Mouse (Mus musculus) hindbrain, embryonic 12.5 days (tissue): ENCODE results near the gene Pbx3. TPM values are rescaled to one million over a fixed set of nuclear protein-coding genes. Genes with fewer than 3 reads are reported as not detected.

Experiments
- ATAC-seq: fragments of 200-750 bp; cut with Nextera tagmentation; 2 replicates; pipeline ENCODE4 v1.8.0; 2017; ENCODE audit warnings: moderate TSS enrichment; ENCODE audit not compliant: low FRiP score
- H3K27ac ChIP-seq: fragments of 300-500 bp; sonication (generic); 2 replicates; pipeline ENCODE4 v1.5.1; 2016; ENCODE audit warnings: mild to moderate bottlenecking
- H3K27me3 ChIP-seq: fragments of 300-500 bp; sonication (generic); 2 replicates; pipeline ENCODE4 v1.6.1; 2016; ENCODE audit warnings: mild to moderate bottlenecking
- H3K36me3 ChIP-seq: fragments of 300-500 bp; sonication (generic); 2 replicates; pipeline ENCODE4 v1.6.1; 2016; ENCODE audit warnings: mild to moderate bottlenecking
- H3K4me1 ChIP-seq: fragments of 300-500 bp; sonication (generic); 2 replicates; pipeline ENCODE4 v1.6.1; 2016
- H3K4me2 ChIP-seq: fragments of 300-500 bp; sonication (generic); replicated peaks from 2 replicates; pipeline ENCODE4 v1.6.1; 2016; ENCODE audit warnings: mild to moderate bottlenecking
- H3K4me3 ChIP-seq: fragments of 300-500 bp; sonication (generic); 2 replicates; pipeline ENCODE4 v1.5.1; 2016; ENCODE audit warnings: mild to moderate bottlenecking
- H3K9ac ChIP-seq: fragments of 300-500 bp; sonication (generic); 2 replicates; pipeline ENCODE4 v1.6.1; 2016; ENCODE audit warnings: mild to moderate bottlenecking, moderate library complexity
- H3K9me3 ChIP-seq: fragments of 300-500 bp; sonication (generic); replicated peaks from 2 replicates; pipeline ENCODE4 v1.6.1; 2016; ENCODE audit warnings: mild to moderate bottlenecking
- WGBS: fragments of 180-500 bp; shearing (Covaris S2); methylation state at CpG from one replicate; pipeline ENCODE4 v1.1.7; 2016; 5-methylcytosine and 5-hydroxymethylcytosine counted together
- polyA plus RNA-seq: library from polyadenylated mRNA; unstranded; fragments of >200 nt; fragmentation: Nextera tagmentation; extraction: Ambion mirVana; gene quantifications from 2 replicates; pipeline ENCODE4 v1.2.1, GENCODE M21; 2016

The Pbx3 gene
- polyA plus RNA-seq, 1 experiment from 2014 or later: 106 TPM

DNA sequence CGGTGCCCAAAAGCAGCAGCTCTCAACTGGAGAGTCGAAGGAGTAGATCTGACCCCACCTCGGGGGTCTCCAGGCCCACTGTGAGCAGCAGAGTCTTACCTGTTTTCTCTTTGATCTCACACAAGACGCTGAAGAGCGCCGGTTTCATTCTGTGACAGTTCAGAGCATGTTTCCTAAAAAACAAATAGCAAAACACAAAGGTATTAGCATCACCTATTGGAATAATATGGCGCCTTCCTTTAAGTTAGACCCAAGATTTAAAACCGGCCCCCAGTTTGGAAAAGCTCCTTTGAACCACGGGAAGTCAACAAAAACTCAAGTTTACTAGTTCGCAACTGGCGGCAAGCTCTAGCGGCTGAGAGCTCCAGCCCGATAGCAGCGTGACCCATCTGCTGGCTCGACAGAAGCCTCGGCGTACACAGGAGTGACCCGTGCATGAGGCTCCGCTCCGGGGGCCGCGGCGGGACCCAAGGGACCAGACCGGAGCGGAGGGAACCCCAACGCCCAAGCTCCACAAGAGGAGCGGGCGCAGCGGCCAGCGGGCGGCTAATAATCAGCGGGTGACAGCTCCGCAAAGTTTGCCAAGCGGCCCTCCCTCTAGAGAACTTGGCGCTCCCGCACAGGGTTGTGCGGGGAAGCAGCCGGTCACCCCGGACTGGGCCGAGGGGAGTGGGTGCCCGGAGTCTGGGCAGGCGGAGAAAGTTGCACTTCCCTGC lies 2.1 kb downstream of the Pbx3 start:
- H3K9ac ChIP-seq: peak overlapping the region; percentile 100
- H3K4me2 ChIP-seq: peak overlapping the region; percentile 70
- peak overlapping the region; percentile 97 for H3K4me3 ChIP-seq
- no peaks in the 10 kb centered on the region for H3K9me3 ChIP-seq
- no peaks in the 10 kb centered on the region for H3K27me3 ChIP-seq
- under 1% methylated on average over 42 of the region's 42 CpGs for WGBS
- H3K4me1 ChIP-seq: peaks cover 19% of the 10 kb centered on the region
- peak overlapping the region; percentile 100 for H3K27ac ChIP-seq
- no peaks in the 10 kb centered on the region for H3K36me3 ChIP-seq
- ATAC-seq: no peak

DNA sequence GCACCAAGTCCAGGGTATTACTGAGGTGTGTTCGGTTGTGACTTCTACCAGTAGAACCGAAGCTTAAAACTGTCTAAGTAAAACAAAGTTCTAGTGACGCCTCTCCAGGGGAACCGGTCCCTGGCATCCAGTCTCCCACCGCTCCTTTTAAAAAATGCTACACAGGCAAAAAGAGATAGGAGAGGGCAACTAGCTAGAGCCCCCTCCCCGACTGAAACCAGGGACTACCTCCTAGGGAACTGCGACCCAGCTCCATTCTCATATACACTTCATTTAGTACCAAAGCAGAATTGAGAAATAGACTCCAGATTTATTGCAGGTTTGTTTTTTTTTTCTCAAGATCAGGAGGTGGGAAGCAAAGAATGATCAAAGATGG lies 2.6 kb downstream of the Pbx3 start:
- Histone ChIP-seq H3K36me3 (no peaks in the 10 kb centered on the region), H3K9me3 (no peaks in the 10 kb centered on the region), H3K9ac (peak overlapping the region; percentile 100), H3K4me1 (peaks cover 19% of the 10 kb centered on the region), H3K27me3 (no peaks in the 10 kb centered on the region), H3K4me3 (peak overlapping the region; percentile 97), H3K27ac (peak overlapping the region; percentile 100), H3K4me2 (peak overlapping the region; percentile 70)
- 2% methylated on average over 7 of the region's 7 CpGs for WGBS
- no peak for ATAC-seq

DNA sequence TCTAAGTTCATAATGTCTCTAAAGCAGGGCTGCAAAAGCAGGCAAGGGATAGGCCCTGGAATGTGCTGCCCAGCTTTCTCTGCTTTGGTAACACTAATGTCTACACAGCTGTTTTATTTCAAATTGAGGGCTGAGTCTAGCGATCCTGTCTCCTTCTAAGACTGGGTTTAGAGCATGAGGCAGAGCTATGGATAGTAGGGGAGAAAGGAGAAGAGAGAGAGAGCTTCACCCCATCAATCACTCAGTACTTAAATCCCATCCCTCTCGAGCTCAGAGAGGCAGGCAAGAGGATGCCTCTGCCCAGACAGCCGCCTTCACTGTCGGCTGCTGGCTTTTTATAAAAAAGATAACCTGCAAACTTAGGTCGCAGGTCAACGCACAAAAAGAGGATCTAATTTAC lies 4.5 kb downstream of the Pbx3 start:
- H3K4me2 ChIP-seq: peak overlapping the region; percentile 59
- no peaks in the 10 kb centered on the region for H3K36me3 ChIP-seq
- H3K27me3 ChIP-seq: no peaks in the 10 kb centered on the region
- no peaks in the 10 kb centered on the region for H3K9me3 ChIP-seq
- H3K27ac ChIP-seq: peak overlapping the region; percentile 87
- H3K4me1 ChIP-seq: peaks cover 21% of the 10 kb centered on the region
- peak overlapping the region; percentile 39 for H3K4me3 ChIP-seq
- peak overlapping the region; percentile 68 for H3K9ac ChIP-seq
- ATAC-seq: no peak
- WGBS: 21% methylated on average over 6 of the region's 6 CpGs

DNA sequence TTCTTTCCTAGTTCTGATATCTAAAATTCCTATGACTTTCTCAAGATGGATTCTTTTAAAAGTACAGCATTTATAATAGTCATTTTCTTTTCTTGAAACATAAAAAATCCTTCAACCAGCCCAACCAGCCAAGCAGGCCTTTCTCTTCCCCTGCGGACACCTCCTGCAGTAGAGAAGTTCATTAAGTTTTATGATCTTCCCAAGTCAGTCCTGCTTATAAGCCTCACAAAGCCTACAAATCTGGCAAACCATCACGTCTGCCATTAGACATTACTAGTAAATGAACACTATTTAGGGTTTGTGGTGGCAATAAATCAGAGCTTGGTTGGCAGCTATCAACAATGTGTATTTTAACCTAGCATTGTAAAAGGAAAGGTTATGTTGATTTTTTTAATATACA lies 5.9 kb downstream of the Pbx3 start:
- H3K9ac ChIP-seq: no peak overlapping the region

DNA sequence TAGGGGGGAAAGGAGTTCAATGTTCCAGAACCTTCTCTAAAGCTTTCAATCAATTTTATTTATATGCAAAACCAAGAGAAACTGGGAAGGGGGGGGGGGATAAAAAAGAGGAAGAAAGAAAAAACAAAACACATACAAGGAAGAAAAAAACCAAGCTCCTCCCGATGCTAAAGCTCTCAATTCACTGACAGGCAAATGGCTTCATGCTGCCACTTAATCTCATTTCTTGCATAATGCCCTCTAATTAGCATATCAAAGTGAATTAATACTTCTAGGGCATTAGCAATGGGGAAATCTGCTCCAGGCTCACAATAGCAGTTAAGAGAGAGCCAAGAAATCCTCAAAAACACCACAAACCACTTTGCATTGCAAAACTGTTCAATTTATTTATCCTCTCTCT lies 9.3 kb downstream of the Pbx3 start:
- Histone ChIP-seq H3K27me3 (no peaks in the 10 kb centered on the region), H3K4me3 (no peak overlapping the region), H3K27ac (peak overlapping the region; percentile 52; the same call in 1 of the 2 replicates), H3K9me3 (no peaks in the 10 kb centered on the region), H3K9ac (no peak overlapping the region), H3K4me2 (peak overlapping the region; percentile 17; the same call in 1 of the 2 replicates), H3K4me1 (peaks cover 33% of the 10 kb centered on the region), H3K36me3 (no peaks in the 10 kb centered on the region)
- no peak for ATAC-seq
- 5% methylated on average over 1 of the region's 1 CpGs for WGBS

More for the DNA sequence above, 5.9 kb downstream of the Pbx3 start:
- peak overlapping the region; percentile 16; the same call in 1 of the 2 replicates for H3K4me3 ChIP-seq
- no peaks in the 10 kb centered on the region for H3K9me3 ChIP-seq
- peaks cover 19% of the 10 kb centered on the region for H3K4me1 ChIP-seq
- no peak for ATAC-seq
- WGBS: 65% methylated on average over 2 of the region's 2 CpGs
- H3K27me3 ChIP-seq: no peaks in the 10 kb centered on the region
- H3K27ac ChIP-seq: no peak overlapping the region
- H3K36me3 ChIP-seq: no peaks in the 10 kb centered on the region
- H3K4me2 ChIP-seq: peak overlapping the region; percentile 43

DNA sequence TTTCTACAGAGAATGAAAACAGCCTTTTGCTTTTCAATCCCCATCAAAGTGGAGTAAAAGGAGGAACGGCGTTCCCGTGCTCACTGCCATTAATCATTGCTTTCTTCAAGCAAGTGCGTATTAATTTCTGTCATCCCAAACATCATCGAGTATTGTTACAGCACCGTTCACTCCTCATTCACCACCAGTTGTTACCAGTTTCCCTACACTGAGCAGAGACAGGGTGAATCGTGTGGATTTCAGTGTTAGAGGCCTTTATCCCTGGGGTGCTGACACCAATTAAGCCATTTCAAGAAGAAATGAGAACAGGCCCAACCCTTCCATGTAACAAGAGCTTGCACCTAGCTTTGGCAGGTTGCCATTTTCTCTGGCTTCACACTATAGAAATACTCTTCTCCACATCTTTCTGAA lies 17.1 kb downstream of the Pbx3 start:
- Histone ChIP-seq H3K4me3 (no peak overlapping the region), H3K9ac (no peak overlapping the region), H3K9me3 (no peaks in the 10 kb centered on the region), H3K4me2 (0 out of 2 replicates have a peak overlapping the region, but pooled peaks have one; percentile 9), H3K36me3 (no peaks in the 10 kb centered on the region), H3K4me1 (peaks cover 41% of the 10 kb centered on the region), H3K27ac (peak overlapping the region; percentile 77), H3K27me3 (no peaks in the 10 kb centered on the region)
- WGBS: 28% methylated on average over 7 of the region's 7 CpGs
- ATAC-seq: peak; percentile 62

DNA sequence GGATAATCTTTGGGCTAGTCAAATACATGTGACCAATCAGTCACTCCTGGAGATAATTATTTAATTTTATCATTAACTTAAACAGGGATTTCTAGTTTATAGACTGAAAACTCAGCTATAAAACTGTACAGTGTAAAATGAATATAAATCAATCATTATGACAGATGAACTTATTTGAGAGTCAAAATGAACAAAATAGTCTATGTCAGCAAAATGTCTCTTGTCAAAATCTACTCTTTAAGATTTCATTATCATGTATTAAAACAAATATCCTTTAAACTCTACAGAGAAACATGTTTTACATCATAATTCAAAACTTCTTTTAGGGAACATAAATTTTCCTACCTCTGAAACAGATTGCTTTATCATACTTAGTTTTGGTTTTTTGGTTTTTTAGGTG lies 20.9 kb downstream of the Pbx3 start:
- Histone ChIP-seq H3K9ac (no peak overlapping the region), H3K9me3 (no peaks in the 10 kb centered on the region), H3K4me1 (peaks cover 27% of the 10 kb centered on the region), H3K4me3 (no peak overlapping the region), H3K36me3 (0 out of 2 replicates have a peak, but pooled peaks cover 2% of the 10 kb centered on the region), H3K27me3 (no peaks in the 10 kb centered on the region), H3K4me2 (no peak overlapping the region), H3K27ac (no peak overlapping the region)
- no peak for ATAC-seq

DNA sequence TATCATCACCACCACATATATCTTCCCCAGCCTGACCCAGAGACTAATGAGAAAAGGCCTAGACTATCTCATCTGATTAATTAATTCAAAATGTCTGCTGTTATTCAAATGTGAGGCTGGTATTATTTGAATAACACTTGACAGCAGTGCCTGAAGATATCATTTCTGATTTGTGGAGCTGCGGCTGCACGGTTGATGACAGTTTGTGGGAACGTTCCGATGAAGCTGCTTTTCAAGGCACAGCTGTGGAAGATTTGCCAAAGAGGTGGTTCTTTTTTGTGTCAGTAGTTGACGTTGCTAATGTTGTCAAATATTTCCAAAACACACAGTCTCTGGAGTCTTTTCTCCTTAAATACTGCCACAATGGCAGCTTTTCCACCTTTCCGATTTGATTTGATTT lies 25.8 kb downstream of the Pbx3 start:
- H3K27me3 ChIP-seq: no peaks in the 10 kb centered on the region
- H3K9me3 ChIP-seq: no peaks in the 10 kb centered on the region
- H3K27ac ChIP-seq: peak overlapping the region; percentile 55
- peaks cover 7% of the 10 kb centered on the region; the same call in 1 of the 2 replicates for H3K36me3 ChIP-seq
- ATAC-seq: no peak
- no peak overlapping the region for H3K9ac ChIP-seq
- no peak overlapping the region for H3K4me2 ChIP-seq
- H3K4me3 ChIP-seq: no peak overlapping the region
- H3K4me1 ChIP-seq: peaks cover 17% of the 10 kb centered on the region
- WGBS: 59% methylated on average over 6 of the region's 6 CpGs

DNA sequence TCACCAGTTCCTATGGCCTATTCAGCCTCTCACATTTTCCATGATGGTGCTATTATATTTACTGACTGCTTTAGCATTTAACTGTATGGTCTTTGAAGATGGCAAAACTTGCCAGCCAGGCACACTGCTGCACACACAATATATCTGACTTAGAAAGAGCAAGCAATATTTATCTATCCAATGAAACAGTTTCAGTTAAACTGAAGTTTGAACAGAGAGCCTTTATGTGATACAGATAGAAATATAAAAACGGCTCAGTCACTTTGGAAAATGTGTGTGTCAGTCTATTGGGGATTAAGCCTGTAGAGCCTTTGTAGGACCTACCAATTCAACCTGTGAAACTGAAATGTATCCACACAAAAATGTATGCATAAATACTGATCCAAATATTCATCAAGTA lies 74.3 kb downstream of the Pbx3 start:
- H3K27me3 ChIP-seq: no peaks in the 10 kb centered on the region
- H3K4me3 ChIP-seq: no peak overlapping the region
- no peak overlapping the region for H3K9ac ChIP-seq
- ATAC-seq: no peak
- H3K9me3 ChIP-seq: no peaks in the 10 kb centered on the region
- H3K36me3 ChIP-seq: no peaks in the 10 kb centered on the region
- 83% methylated on average over 1 of the region's 1 CpGs for WGBS
- no peak overlapping the region for H3K4me2 ChIP-seq
- H3K27ac ChIP-seq: no peak overlapping the region
- peaks cover 2% of the 10 kb centered on the region; the same call in 1 of the 2 replicates for H3K4me1 ChIP-seq

DNA sequence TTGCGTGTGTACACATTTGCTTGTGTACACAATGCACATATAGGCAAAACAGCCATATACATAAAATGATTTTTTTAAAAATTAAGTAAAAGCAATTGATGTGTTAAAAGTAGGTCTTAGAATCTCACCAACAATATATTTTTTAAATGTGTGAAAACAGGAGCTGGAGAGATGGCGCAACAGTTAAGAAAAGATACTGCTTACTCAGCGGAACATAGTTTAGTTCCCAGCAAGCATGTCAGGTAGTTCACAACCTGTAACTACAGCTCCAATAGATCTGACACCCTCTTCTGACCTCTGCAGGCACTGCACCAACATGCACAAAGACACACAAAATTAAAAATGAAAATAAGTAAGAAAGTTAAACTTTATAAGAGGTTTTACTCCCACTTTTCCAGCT lies 74.7 kb downstream of the Pbx3 start:
- Histone ChIP-seq H3K27ac (no peak overlapping the region), H3K4me3 (no peak overlapping the region), H3K4me1 (no peaks in the 10 kb centered on the region), H3K9me3 (no peaks in the 10 kb centered on the region), H3K27me3 (no peaks in the 10 kb centered on the region), H3K9ac (no peak overlapping the region), H3K36me3 (no peaks in the 10 kb centered on the region), H3K4me2 (no peak overlapping the region)
- WGBS: over 99% methylated on average over 3 of the region's 3 CpGs
- ATAC-seq: no peak

DNA sequence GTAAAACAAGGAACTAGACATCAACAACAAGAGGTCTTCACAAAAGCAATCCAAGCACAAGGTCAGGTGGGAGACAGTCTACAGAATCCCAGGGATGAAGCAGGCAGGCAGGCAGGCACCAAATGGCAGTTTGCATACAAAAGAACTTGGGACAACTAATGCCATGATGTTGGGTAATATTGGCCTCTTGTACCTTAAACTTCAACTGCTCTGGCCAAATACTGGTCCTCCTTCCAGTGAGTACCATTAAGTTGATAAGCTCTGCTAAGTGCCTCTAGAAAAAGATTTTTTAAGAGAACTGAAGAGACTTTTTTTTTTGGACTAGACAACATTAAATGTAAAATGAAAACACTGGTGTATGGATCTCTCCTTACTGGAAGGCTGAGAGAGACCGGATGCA lies 83.2 kb downstream of the Pbx3 start:
- WGBS: 85% methylated on average over 1 of the region's 1 CpGs
- no peak for ATAC-seq
- Histone ChIP-seq H3K4me1 (peaks cover 19% of the 10 kb centered on the region), H3K4me2 (no peak overlapping the region), H3K27me3 (no peaks in the 10 kb centered on the region), H3K9ac (no peak overlapping the region), H3K4me3 (no peak overlapping the region), H3K27ac (peak overlapping the region; percentile 62), H3K9me3 (no peaks in the 10 kb centered on the region), H3K36me3 (no peaks in the 10 kb centered on the region)

DNA sequence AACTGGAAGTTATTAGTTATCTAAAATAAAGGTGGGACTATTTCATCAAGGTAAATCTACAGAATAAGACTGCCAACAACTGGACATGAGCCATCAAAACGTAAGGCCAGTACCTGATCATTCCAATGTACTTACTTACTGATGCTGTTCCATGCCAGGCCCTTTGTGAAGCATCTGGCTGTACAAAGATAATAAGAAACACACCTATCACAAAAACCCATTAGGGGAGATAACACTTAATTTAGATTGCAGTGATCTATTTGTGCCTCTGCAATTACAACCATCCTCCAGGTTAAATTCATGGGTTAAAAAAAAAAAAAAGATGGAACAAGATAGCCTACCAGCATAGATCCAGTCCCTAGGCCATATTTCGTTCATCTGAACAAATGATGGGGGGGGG lies 88.7 kb downstream of the Pbx3 start:
- 65% methylated on average over 2 of the region's 2 CpGs for WGBS
- Histone ChIP-seq H3K9me3 (no peaks in the 10 kb centered on the region), H3K4me3 (no peak overlapping the region), H3K27ac (0 out of 2 replicates have a peak overlapping the region, but pooled peaks have one; percentile 44), H3K4me1 (peaks cover 32% of the 10 kb centered on the region), H3K9ac (no peak overlapping the region), H3K27me3 (no peaks in the 10 kb centered on the region), H3K4me2 (no peak overlapping the region), H3K36me3 (no peaks in the 10 kb centered on the region)
- no peak for ATAC-seq

DNA sequence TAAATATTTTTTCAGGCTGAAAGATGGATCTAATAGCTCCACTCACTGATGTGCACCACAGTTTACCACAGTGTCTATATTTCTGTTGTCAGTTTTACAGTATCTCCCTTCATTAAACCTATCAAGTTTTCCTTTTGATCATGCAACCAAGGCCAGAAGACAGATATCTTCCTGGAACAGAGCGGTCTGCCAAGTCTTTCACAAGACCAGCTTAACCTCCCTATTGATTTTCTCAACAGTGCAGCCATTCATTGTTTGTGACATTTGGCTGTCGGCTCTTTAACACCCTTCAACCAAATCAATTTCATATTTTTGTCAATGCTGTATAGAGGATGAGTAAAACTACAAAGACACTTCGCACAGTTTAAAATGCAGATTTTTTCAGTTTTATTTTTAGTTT lies 91.9 kb downstream of the Pbx3 start:
- H3K27me3 ChIP-seq: no peaks in the 10 kb centered on the region
- H3K9ac ChIP-seq: no peak overlapping the region
- WGBS: 53% methylated on average over 3 of the region's 3 CpGs
- no peaks in the 10 kb centered on the region for H3K9me3 ChIP-seq
- H3K27ac ChIP-seq: no peak overlapping the region
- H3K36me3 ChIP-seq: no peaks in the 10 kb centered on the region
- no peak for ATAC-seq
- H3K4me1 ChIP-seq: peaks cover 28% of the 10 kb centered on the region
- no peak overlapping the region for H3K4me3 ChIP-seq
- H3K4me2 ChIP-seq: no peak overlapping the region
